Mouse (Mus musculus) heart, adult 2 months (tissue): Measurements from ENCODE around the gene Rgs13. TPM values are rescaled to one million over a fixed set of nuclear protein-coding genes. Genes with fewer than 3 reads are reported as not detected.
A peak's percentile ranks its signal among the peaks of the same experiment; 100 is the strongest.

Experiments used
- DNase-seq, 2 experiments: peaks; one replicate each; pipeline ENCODE4 v3.0.0; 2021
- H3K27ac ChIP-seq: fragments of 200-600 bp; 2 replicates; pipeline ENCODE4 v1.8.1; 2022
- H3K27me3 ChIP-seq: fragments of 200-500 bp; 2 replicates; pipeline ENCODE4 v1.6.1; 2012; ENCODE audit warnings: mild to moderate bottlenecking, low read length, inconsistent platforms, mixed read lengths; ENCODE audit not compliant: control insufficient read depth, insufficient read depth
- H3K36me3 ChIP-seq: fragments of 200-500 bp; 2 replicates; pipeline ENCODE4 v1.6.1; 2012; ENCODE audit warnings: low read length, inconsistent platforms; ENCODE audit not compliant: control insufficient read depth, insufficient read depth
- H3K4me1 ChIP-seq: fragments of 200-500 bp; 2 replicates; pipeline ENCODE4 v1.6.1; 2011; ENCODE audit warnings: low read length; ENCODE audit not compliant: control insufficient read depth, insufficient read depth
- H3K4me3 ChIP-seq: fragments of 200-600 bp; 2 replicates; pipeline ENCODE4 v1.8.1; 2022
- H3K79me2 ChIP-seq: fragments of 200-500 bp; replicated peaks from 2 replicates; pipeline ENCODE4 v1.6.1; 2012; ENCODE audit warnings: mild to moderate bottlenecking, inconsistent platforms, low read length, moderate library complexity, mixed read lengths; ENCODE audit not compliant: control insufficient read depth, insufficient read depth
- H3K9ac ChIP-seq: fragments of 200-500 bp; 2 replicates; pipeline ENCODE4 v1.6.1; 2012; ENCODE audit warnings: low read depth, mild to moderate bottlenecking, control low read depth, inconsistent platforms, low read length, mixed read lengths
- CTCF ChIP-seq: fragments of 200-600 bp; IDR thresholded peaks from 2 replicates; pipeline ENCODE4 v1.8.1; 2022; ENCODE audit warnings: antibody characterized with exemption, mild to moderate bottlenecking, moderate library complexity
- EP300 ChIP-seq: fragments of 200-500 bp; IDR thresholded peaks from 2 replicates; pipeline ENCODE4 v1.6.1; 2011; ENCODE audit warnings: low read depth, low read length, control low read depth; ENCODE audit not compliant: insufficient read depth
- POLR2A ChIP-seq: fragments of 200-500 bp; IDR thresholded peaks from 2 replicates; pipeline ENCODE4 v1.6.1; 2011; ENCODE audit warnings: mild to moderate bottlenecking, low read depth, low read length, control low read depth; ENCODE audit not compliant: insufficient read depth
- WGBS: fragments of 180-500 bp; shearing (Covaris S2); methylation state at CpG from one replicate; pipeline ENCODE4 v1.1.7; 2018; 5-methylcytosine and 5-hydroxymethylcytosine counted together
- intact Hi-C: fragments of 180-260 bp; cut with DNase I; formaldehyde crosslinking; loops from one replicate; pipeline ENCODE4 v1.15.1; 2025
- polyA plus RNA-seq: library from polyadenylated mRNA; depleted of rRNA; stranded (reverse); fragments of >200 nt; gene quantifications from 2 replicates; pipeline ENCODE4 v1.2.3, GENCODE M21; 2012; rRNA removed
- total RNA-seq, 2 experiments: library from RNA; stranded (reverse); gene quantifications; 2 replicates each; pipeline ENCODE4 v1.2.3; 2021

Rgs13 gene
- total and polyA plus RNA-seq, 3 experiments = not detected

GRCm38 (mm10) chr1:144115848-144116727, 61.1 kb downstream of the Rgs13 start:
- intact Hi-C loops = no loop called here
- TF ChIP-seq CTCF (no peak), POLR2A (no peak), EP300 (no peak)
- no peaks in the 10 kb centered on the region for H3K27me3 ChIP-seq
- H3K4me3 ChIP-seq = no peak overlapping the region
- no peaks in the 10 kb centered on the region for H3K79me2 ChIP-seq
- DNase-seq = no peak
- no peaks in the 10 kb centered on the region for H3K36me3 ChIP-seq
- H3K9ac ChIP-seq = no peak overlapping the region
- no peak overlapping the region for H3K27ac ChIP-seq
- WGBS = 86% methylated on average over 6 of the region's 6 CpGs
- H3K4me1 ChIP-seq = no peaks in the 10 kb centered on the region; the same call in 1 of the 2 replicates

DNA sequence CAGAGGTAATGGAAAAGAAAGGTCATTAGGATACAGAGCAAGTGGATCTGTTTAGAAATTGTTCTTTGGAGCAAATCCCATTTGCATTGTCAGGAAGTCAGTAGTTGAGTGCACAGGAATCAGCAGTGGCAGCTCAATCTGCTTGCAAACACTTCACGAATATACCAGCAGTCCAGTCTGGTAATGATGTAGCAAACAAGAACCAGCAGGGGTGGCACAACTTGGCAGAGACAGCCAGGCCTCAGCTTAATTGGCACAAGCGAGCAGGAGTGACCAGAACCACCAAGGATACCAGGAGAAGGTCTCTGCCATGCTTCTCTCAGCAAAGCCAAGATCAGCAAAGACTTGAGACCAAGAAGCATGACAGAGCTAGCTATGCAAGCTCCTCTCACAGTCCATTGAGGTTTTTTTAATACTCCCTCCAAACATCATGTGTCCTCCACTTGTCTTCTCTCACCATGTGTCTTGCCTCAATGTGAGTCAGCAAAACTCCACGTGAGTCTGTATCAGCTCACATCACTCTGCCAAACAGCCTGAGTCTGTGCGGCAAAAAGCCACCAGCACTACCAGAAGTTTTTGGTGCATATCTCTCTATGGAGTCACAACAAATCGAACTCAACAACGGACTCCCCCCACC, 63.6 kb downstream of the Rgs13 start:
- TF ChIP-seq CTCF (no peak), EP300 (no peak), POLR2A (no peak)
- Histone ChIP-seq H3K36me3 (no peaks in the 10 kb centered on the region), H3K4me1 (no peaks in the 10 kb centered on the region; the same call in 1 of the 2 replicates), H3K9ac (no peak overlapping the region), H3K27ac (no peak overlapping the region), H3K27me3 (no peaks in the 10 kb centered on the region), H3K4me3 (no peak overlapping the region), H3K79me2 (no peaks in the 10 kb centered on the region)
- WGBS = 50% methylated on average over 6 of the region's 6 CpGs
- intact Hi-C loops = no loop called here
- DNase-seq = peak in 1 of 2 experiments; percentile 12

DNA sequence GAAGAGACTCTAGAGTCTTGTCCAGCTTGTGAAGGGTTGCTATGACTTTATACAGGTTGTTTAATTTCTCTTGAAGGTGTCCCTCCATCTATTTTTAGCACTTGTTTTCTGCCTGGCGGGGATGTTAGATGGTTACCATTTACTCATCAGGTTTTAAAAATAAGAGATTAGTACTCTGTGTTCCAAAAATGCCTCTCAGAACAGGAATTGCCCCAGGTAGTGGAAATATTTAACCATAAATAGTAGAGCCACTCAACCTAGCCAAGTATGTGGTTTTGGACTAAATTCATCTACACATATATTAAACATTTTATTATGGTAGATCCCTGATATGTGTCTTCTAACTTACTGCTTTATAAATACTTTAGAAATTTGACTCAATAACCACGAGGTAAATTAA, 64.2 kb downstream of the Rgs13 start:
- intact Hi-C loops = no loop called here
- H3K79me2 ChIP-seq = no peaks in the 10 kb centered on the region
- H3K9ac ChIP-seq = no peak overlapping the region
- TF ChIP-seq EP300 (no peak), POLR2A (no peak), CTCF (no peak)
- no peaks in the 10 kb centered on the region for H3K36me3 ChIP-seq
- no peak overlapping the region for H3K4me3 ChIP-seq
- no peaks in the 10 kb centered on the region; the same call in 1 of the 2 replicates for H3K4me1 ChIP-seq
- no peak overlapping the region for H3K27ac ChIP-seq
- WGBS = 46% methylated on average over 2 of the region's 2 CpGs
- no peak for DNase-seq
- no peaks in the 10 kb centered on the region for H3K27me3 ChIP-seq

DNA sequence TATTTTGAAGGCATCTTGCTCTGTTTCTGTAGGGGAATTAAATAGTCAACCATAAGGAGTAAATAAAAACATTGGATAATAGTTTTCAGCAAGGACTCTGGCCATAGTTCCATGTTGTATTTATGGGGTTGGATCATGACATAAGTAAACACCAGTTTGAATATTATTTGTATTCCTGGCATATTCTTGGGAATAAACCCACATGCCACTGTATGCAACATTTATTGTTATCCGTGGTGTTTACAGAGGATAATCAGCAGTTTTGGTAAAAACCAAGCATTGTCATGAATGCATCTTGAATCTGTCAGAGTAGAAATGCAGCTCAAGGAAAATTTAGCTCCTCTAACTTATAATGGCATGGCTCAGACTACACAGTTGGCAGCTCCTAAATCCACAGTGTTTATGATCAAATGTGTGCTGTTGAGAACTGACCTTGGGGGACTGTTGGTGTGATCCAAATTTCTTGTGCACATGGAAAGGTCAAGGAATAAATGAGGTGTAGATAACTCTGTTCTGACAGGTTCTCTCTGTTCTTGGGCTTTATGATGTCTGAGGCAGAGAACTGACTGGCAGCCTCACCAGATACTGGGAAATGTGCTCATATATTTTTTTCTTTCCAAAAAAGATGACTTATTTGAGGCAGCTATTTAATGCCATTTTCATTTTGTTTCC, 78.4 kb downstream of the Rgs13 start:
- Histone ChIP-seq H3K4me3 (no peak overlapping the region), H3K27me3 (no peaks in the 10 kb centered on the region), H3K36me3 (no peaks in the 10 kb centered on the region), H3K4me1 (no peaks in the 10 kb centered on the region), H3K9ac (no peak overlapping the region), H3K79me2 (no peaks in the 10 kb centered on the region), H3K27ac (no peak overlapping the region)
- WGBS = 57% methylated on average over 1 of the region's 1 CpGs
- intact Hi-C loops = no loop called here
- TF ChIP-seq CTCF (no peak), POLR2A (no peak), EP300 (no peak)
- no peak for DNase-seq

DNA sequence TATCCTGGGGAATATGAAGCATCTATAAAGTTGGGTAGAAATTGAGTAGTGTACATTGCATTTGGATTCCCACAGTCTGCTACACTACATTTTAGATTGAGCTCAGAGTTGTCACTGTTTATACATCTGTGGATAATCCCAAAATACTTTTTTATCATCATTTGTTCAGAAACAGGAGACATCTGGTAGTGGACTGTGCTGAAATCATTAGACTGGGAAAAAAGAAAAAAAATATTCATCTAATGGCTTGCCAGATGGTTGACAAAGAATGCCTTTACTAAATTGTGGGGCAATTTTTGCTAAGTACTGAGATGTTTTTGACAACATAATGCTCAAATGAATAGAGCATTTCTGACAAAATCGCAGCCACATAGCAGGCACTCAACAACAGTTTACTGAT, 86.8 kb downstream of the Rgs13 start:
- intact Hi-C loops = no loop called here
- 80% methylated on average over 1 of the region's 1 CpGs for WGBS

More for the DNA sequence above, 86.8 kb downstream of the Rgs13 start:
- H3K27ac ChIP-seq = no peak overlapping the region
- no peaks in the 10 kb centered on the region for H3K27me3 ChIP-seq
- no peak overlapping the region for H3K4me3 ChIP-seq
- no peak overlapping the region for H3K9ac ChIP-seq
- no peak for DNase-seq
- H3K36me3 ChIP-seq = no peaks in the 10 kb centered on the region
- H3K79me2 ChIP-seq = no peaks in the 10 kb centered on the region
- H3K4me1 ChIP-seq = no peaks in the 10 kb centered on the region
- no peak for TF ChIP-seq CTCF
- TF ChIP-seq POLR2A = no peak
- TF ChIP-seq EP300 = no peak

Other genes starting within 250 kb of the Rgs13 start
- gene Rgs2, start 173.2 kb downstream of the Rgs13 start, total RNA-seq = 10 to 100 TPM; 43.7 to 59.2 TPM
- 7.7 and 18.4 TPM in 2 replicates for gene Rgs2, start 173.2 kb downstream of the Rgs13 start, polyA plus RNA-seq
- gene Rgs1, start 71.9 kb upstream of the Rgs13 start, total RNA-seq = not detected
- gene Rgs1, start 71.9 kb upstream of the Rgs13 start, polyA plus RNA-seq = not detected in 2 replicates